Mouse (Mus musculus): ENCODE results near the gene Ctnnbip1. TPM values are rescaled to one million over a fixed set of nuclear protein-coding genes. Genes with fewer than 3 reads are reported as not detected.
"Not testable (repeated sequence)": the region's sequence is repeated elsewhere in the genome, so short reads cannot be mapped to it uniquely, and the experiment has no call there.

The Ctnnbip1 gene
- polyA plus RNA-seq, 1 experiment: 0.18 TPM

GRCm38 (mm10) chr4:149603860-149604259 is 85.8 kb downstream of the Ctnnbip1 start:
- H3K4me1 ChIP-seq (ENCODE audit: control insufficient read depth): no peaks in the 10 kb centered on the region
- no peak overlapping the region for H3K4me3 ChIP-seq (replicated peaks)
- peaks cover 2% of the 10 kb centered on the region; the same call in 1 of the 2 replicates for H3K9me3 ChIP-seq (ENCODE audit: control insufficient read depth, low read length)
- H3K27me3 ChIP-seq (ENCODE audit: control insufficient read depth): no peaks in the 10 kb centered on the region; the same call in 1 of the 2 replicates
- TF ChIP-seq TAL1 (IDR thresholded peaks at IDR 0.05; ENCODE audit: low read length): no peak
- no peak for TF ChIP-seq GATA1 (IDR thresholded peaks at IDR 0.05; ENCODE audit: low read length)
- no peaks in the 10 kb centered on the region for H3K36me3 ChIP-seq (ENCODE audit: control insufficient read depth)

- TF ChIP-seq GATA1 (IDR thresholded peaks at IDR 0.05; ENCODE audit: low read length) (no peak), TAL1 (IDR thresholded peaks at IDR 0.05; ENCODE audit: low read length) (no peak)
- Histone ChIP-seq H3K9me3 (ENCODE audit: control insufficient read depth, low read length) (peaks cover 2% of the 10 kb centered on the region; the same call in 1 of the 2 replicates), H3K36me3 (ENCODE audit: control insufficient read depth) (no peaks in the 10 kb centered on the region), H3K27me3 (ENCODE audit: control insufficient read depth) (no peaks in the 10 kb centered on the region; the same call in 1 of the 2 replicates), H3K4me3 (replicated peaks) (no peak overlapping the region), H3K4me1 (ENCODE audit: control insufficient read depth) (no peaks in the 10 kb centered on the region)
Measured at GRCm38 (mm10) chr4:149604518-149604917, 86.5 kb downstream of the Ctnnbip1 start.

GRCm38 (mm10) chr4:149606056-149606455 is 88.0 kb downstream of the Ctnnbip1 start:
- no peak for TF ChIP-seq GATA1 (IDR thresholded peaks at IDR 0.05; ENCODE audit: low read length)
- TF ChIP-seq TAL1 (IDR thresholded peaks at IDR 0.05; ENCODE audit: low read length): no peak
- Histone ChIP-seq H3K4me3 (replicated peaks) (no peak overlapping the region), H3K36me3 (ENCODE audit: control insufficient read depth) (no peaks in the 10 kb centered on the region), H3K27me3 (ENCODE audit: control insufficient read depth) (no peaks in the 10 kb centered on the region; the same call in 1 of the 2 replicates), H3K9me3 (ENCODE audit: control insufficient read depth, low read length) (peaks cover 2% of the 10 kb centered on the region; the same call in 1 of the 2 replicates), H3K4me1 (ENCODE audit: control insufficient read depth) (no peaks in the 10 kb centered on the region)

GRCm38 (mm10) chr4:149606766-149607358 is 88.8 kb downstream of the Ctnnbip1 start:
- Histone ChIP-seq H3K27me3 (ENCODE audit: control insufficient read depth) (no peaks in the 10 kb centered on the region; the same call in 1 of the 2 replicates), H3K4me3 (replicated peaks) (no peak overlapping the region), H3K4me1 (ENCODE audit: control insufficient read depth) (no peaks in the 10 kb centered on the region), H3K9me3 (ENCODE audit: control insufficient read depth, low read length) (peaks cover 2% of the 10 kb centered on the region; the same call in 1 of the 2 replicates), H3K36me3 (ENCODE audit: control insufficient read depth) (no peaks in the 10 kb centered on the region)
- TF ChIP-seq TAL1 (IDR thresholded peaks at IDR 0.05; ENCODE audit: low read length) (no peak), GATA1 (IDR thresholded peaks at IDR 0.05; ENCODE audit: low read length) (no peak)

- Histone ChIP-seq H3K4me3 (replicated peaks) (no peak overlapping the region), H3K4me1 (ENCODE audit: control insufficient read depth) (no peaks in the 10 kb centered on the region), H3K36me3 (ENCODE audit: control insufficient read depth) (no peaks in the 10 kb centered on the region), H3K27me3 (ENCODE audit: control insufficient read depth) (no peaks in the 10 kb centered on the region; the same call in 1 of the 2 replicates), H3K9me3 (ENCODE audit: control insufficient read depth, low read length) (peaks cover 2% of the 10 kb centered on the region; the same call in 1 of the 2 replicates)
- TF ChIP-seq GATA1 (IDR thresholded peaks at IDR 0.05; ENCODE audit: low read length) (no peak), TAL1 (IDR thresholded peaks at IDR 0.05; ENCODE audit: low read length) (no peak)
Measured at GRCm38 (mm10) chr4:149607591-149608308, 89.7 kb downstream of the Ctnnbip1 start.

- Histone ChIP-seq H3K27me3 (ENCODE audit: control insufficient read depth) (no peaks in the 10 kb centered on the region; the same call in 1 of the 2 replicates), H3K4me1 (ENCODE audit: control insufficient read depth) (no peaks in the 10 kb centered on the region), H3K4me3 (replicated peaks) (no peak overlapping the region), H3K36me3 (ENCODE audit: control insufficient read depth) (no peaks in the 10 kb centered on the region), H3K9me3 (ENCODE audit: control insufficient read depth, low read length) (peaks cover 2% of the 10 kb centered on the region; the same call in 1 of the 2 replicates)
- TF ChIP-seq GATA1 (IDR thresholded peaks at IDR 0.05; ENCODE audit: low read length) (no peak), TAL1 (IDR thresholded peaks at IDR 0.05; ENCODE audit: low read length) (no peak)
Measured at GRCm38 (mm10) chr4:149608309-149608638, 90.2 kb downstream of the Ctnnbip1 start.

GRCm38 (mm10) chr4:149609256-149610025 is 91.4 kb downstream of the Ctnnbip1 start:
- H3K36me3 ChIP-seq (ENCODE audit: control insufficient read depth): no peaks in the 10 kb centered on the region
- H3K4me1 ChIP-seq (ENCODE audit: control insufficient read depth): no peaks in the 10 kb centered on the region
- H3K27me3 ChIP-seq (ENCODE audit: control insufficient read depth): no peaks in the 10 kb centered on the region; the same call in 1 of the 2 replicates
- peaks cover 2% of the 10 kb centered on the region; the same call in 1 of the 2 replicates for H3K9me3 ChIP-seq (ENCODE audit: control insufficient read depth, low read length)
- no peak overlapping the region for H3K4me3 ChIP-seq (replicated peaks)
- TF ChIP-seq GATA1 (IDR thresholded peaks at IDR 0.05; ENCODE audit: low read length): no peak

- Histone ChIP-seq H3K36me3 (ENCODE audit: control insufficient read depth) (no peaks in the 10 kb centered on the region), H3K9me3 (ENCODE audit: control insufficient read depth, low read length) (peaks cover 5% of the 10 kb centered on the region; the same call in 1 of the 2 replicates), H3K4me1 (ENCODE audit: control insufficient read depth) (no peaks in the 10 kb centered on the region), H3K27me3 (ENCODE audit: control insufficient read depth) (no peaks in the 10 kb centered on the region; the same call in 1 of the 2 replicates), H3K4me3 (replicated peaks) (no peak overlapping the region)
- TF ChIP-seq GATA1 (IDR thresholded peaks at IDR 0.05; ENCODE audit: low read length): no peak
- TF ChIP-seq TAL1 (IDR thresholded peaks at IDR 0.05; ENCODE audit: low read length): no peak
Measured at GRCm38 (mm10) chr4:149611376-149612044, 93.5 kb downstream of the Ctnnbip1 start.

GRCm38 (mm10) chr4:149613497-149613896 is 95.5 kb downstream of the Ctnnbip1 start:
- not testable (repeated sequence) for H3K9me3 ChIP-seq (ENCODE audit: control insufficient read depth, low read length); H3K4me3 ChIP-seq (replicated peaks); H3K27me3 ChIP-seq (ENCODE audit: control insufficient read depth); H3K36me3 ChIP-seq (ENCODE audit: control insufficient read depth); H3K4me1 ChIP-seq (ENCODE audit: control insufficient read depth)
